Mouse (Mus musculus): ENCODE measurements at regions not wholly inside any gene's neighbourhood (a gene's known extent, or its start where the extent isn't known, plus 50 kb on each side); places are given as distances from the start of the nearest gene placed in this dataset.

GRCm38 (mm10) chr6:93327930-93328329 lies 384.6 kb upstream of the Adamts9 start:
- TF ChIP-seq ZKSCAN1 (IDR thresholded peaks at IDR 0.05; ENCODE audit: low read depth, low read length) (no peak), RCOR1 (IDR thresholded peaks at IDR 0.05; ENCODE audit: low read depth, low read length) (no peak), ZNF384 (IDR thresholded peaks at IDR 0.05; ENCODE audit: low read depth, low read length) (no peak), CHD1 (IDR thresholded peaks at IDR 0.05; ENCODE audit: low read depth, low read length) (no peak), GATA1 (IDR thresholded peaks at IDR 0.05; ENCODE audit: low read depth, low read length) (no peak), KAT2A (conservative IDR thresholded peaks at IDR 0.05; ENCODE audit: low read depth, low read length) (no peak), POLR2AphosphoS5 (IDR thresholded peaks at IDR 0.05; ENCODE audit: borderline replicate concordance, low read depth, low read length) (no peak), MXI1 (IDR thresholded peaks at IDR 0.05; ENCODE audit: low read depth, low read length) (no peak), JUND (IDR thresholded peaks at IDR 0.05; ENCODE audit: low read depth, low read length) (no peak), USF1 (IDR thresholded peaks at IDR 0.05; ENCODE audit: low read depth, low read length) (no peak), MYB (IDR thresholded peaks at IDR 0.05; ENCODE audit: low read depth, low read length) (no peak), CHD2 (IDR thresholded peaks at IDR 0.05; ENCODE audit: low read length) (no peak), ZC3H11A (IDR thresholded peaks at IDR 0.05; ENCODE audit: low read depth, low read length) (no peak), ELF1 (IDR thresholded peaks at IDR 0.05; ENCODE audit: low read depth, low read length) (no peak), EP300 (IDR thresholded peaks at IDR 0.05; ENCODE audit: low read depth in 1 of 2, low read length in 2 of 2) (no peak)
- H3K4me1 ChIP-seq (ENCODE audit: control insufficient read depth in 1 of 2, insufficient read depth in 2 of 2, low read length in 2 of 2), result no peaks in the 10 kb centered on the region
- no peaks in the 10 kb centered on the region for H3K27me3 ChIP-seq (ENCODE audit: control insufficient read depth in 1 of 2, insufficient read depth in 2 of 2, low read length in 2 of 2)
- H3K9ac ChIP-seq (ENCODE audit: control insufficient read depth, low read depth, low read length, poor library complexity, severe bottlenecking), result no peak overlapping the region
- no peaks in the 10 kb centered on the region for H3K9me3 ChIP-seq (replicated peaks; ENCODE audit: insufficient read depth, low read length)
- no peaks in the 10 kb centered on the region for H3K36me3 ChIP-seq (ENCODE audit: control insufficient read depth in 1 of 2, insufficient read depth in 2 of 2, low read length in 2 of 2)
- H3K27ac ChIP-seq (ENCODE audit: control insufficient read depth, low read depth, low read length), result no peak overlapping the region
- H3K4me3 ChIP-seq (ENCODE audit: control insufficient read depth in 1 of 2, insufficient read depth in 1 of 2, low read depth in 2 of 2, low read length in 2 of 2), result no peak overlapping the region
- H3K79me2 ChIP-seq (ENCODE audit: control insufficient read depth, insufficient read depth, low read length, poor library complexity), result no peaks in the 10 kb centered on the region
- no peak for DNase-seq (ENCODE audit: low read depth, low spot score)

DNA sequence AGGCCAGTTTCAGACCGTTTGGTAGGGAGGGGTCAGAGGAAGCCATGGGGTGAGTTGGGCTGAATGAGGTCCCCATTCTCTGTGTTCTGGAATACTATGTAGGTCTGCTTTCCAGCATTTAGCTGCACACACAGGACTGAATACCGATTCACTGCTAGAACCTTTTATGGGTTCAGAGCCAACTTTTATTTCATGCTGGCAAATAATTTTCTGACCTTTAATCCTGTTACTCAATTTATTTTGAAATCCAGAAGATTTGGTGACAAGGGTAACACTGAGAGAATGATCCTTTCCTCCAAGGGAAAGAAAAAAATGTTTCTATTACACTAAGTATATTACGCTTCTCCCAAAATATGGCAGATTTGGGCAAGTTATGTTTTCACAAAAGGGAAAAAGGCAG lies 380.6 kb upstream of the Adamts9 start:
- Histone ChIP-seq H3K36me3 (ENCODE audit: control insufficient read depth in 1 of 2, insufficient read depth in 2 of 2, low read length in 2 of 2) (no peaks in the 10 kb centered on the region), H3K27me3 (ENCODE audit: control insufficient read depth in 1 of 2, insufficient read depth in 2 of 2, low read length in 2 of 2) (no peaks in the 10 kb centered on the region), H3K4me3 (ENCODE audit: control insufficient read depth in 1 of 2, insufficient read depth in 1 of 2, low read depth in 2 of 2, low read length in 2 of 2) (no peak overlapping the region), H3K9me3 (replicated peaks; ENCODE audit: insufficient read depth, low read length) (no peaks in the 10 kb centered on the region), H3K79me2 (ENCODE audit: control insufficient read depth, insufficient read depth, low read length, poor library complexity) (no peaks in the 10 kb centered on the region), H3K4me1 (ENCODE audit: control insufficient read depth in 1 of 2, insufficient read depth in 2 of 2, low read length in 2 of 2) (no peaks in the 10 kb centered on the region), H3K27ac (ENCODE audit: control insufficient read depth, low read depth, low read length) (no peak overlapping the region), H3K9ac (ENCODE audit: control insufficient read depth, low read depth, low read length, poor library complexity, severe bottlenecking) (no peak overlapping the region)
- TF ChIP-seq MEF2A (IDR thresholded peaks at IDR 0.05; ENCODE audit: extremely low read depth, insufficient replicate concordance, low read depth, low read length, poor library complexity, severe bottlenecking) (no peak), SMC3 (IDR thresholded peaks at IDR 0.05; ENCODE audit: low read depth, low read length) (no peak), USF2 (IDR thresholded peaks at IDR 0.05; ENCODE audit: borderline replicate concordance in 1 of 2, insufficient read depth in 1 of 2, low read depth in 1 of 2, low read length in 2 of 2) (no peak), RAD21 (IDR thresholded peaks at IDR 0.05; ENCODE audit: low read depth, low read length) (no peak), TBP (IDR thresholded peaks at IDR 0.05; ENCODE audit: low read depth, low read length) (no peak), SIN3A (IDR thresholded peaks at IDR 0.05; ENCODE audit: low read length) (no peak), CTCF (IDR thresholded peaks at IDR 0.05 in 2 of 3, conservative IDR thresholded peaks at IDR 0.05 in 1 of 3; ENCODE audit: control insufficient read depth in 1 of 3, insufficient read depth in 1 of 3, low read depth in 2 of 3, low read length in 3 of 3, poor library complexity in 1 of 3, severe bottlenecking in 1 of 3) (no peak), MYC (IDR thresholded peaks at IDR 0.05; ENCODE audit: low read depth, low read length) (no peak), MXI1 (IDR thresholded peaks at IDR 0.05; ENCODE audit: low read depth, low read length) (no peak), KAT2A (conservative IDR thresholded peaks at IDR 0.05; ENCODE audit: low read depth, low read length) (no peak), EP300 (IDR thresholded peaks at IDR 0.05; ENCODE audit: low read depth in 1 of 2, low read length in 2 of 2) (no peak), USF1 (IDR thresholded peaks at IDR 0.05; ENCODE audit: low read depth, low read length) (no peak), JUND (IDR thresholded peaks at IDR 0.05; ENCODE audit: low read depth, low read length) (no peak), BHLHE40 (IDR thresholded peaks at IDR 0.05; ENCODE audit: borderline replicate concordance, low read depth, low read length) (no peak), POLR2A (IDR thresholded peaks at IDR 0.05; ENCODE audit: control insufficient read depth in 1 of 2, insufficient read depth in 1 of 2, low read depth in 1 of 2, low read length in 2 of 2, poor library complexity in 1 of 2) (no peak), GATA1 (IDR thresholded peaks at IDR 0.05; ENCODE audit: low read depth, low read length) (no peak), MYB (IDR thresholded peaks at IDR 0.05; ENCODE audit: low read depth, low read length) (no peak)
- no peak for DNase-seq (ENCODE audit: low read depth, low spot score)
